Mouse (Mus musculus) mouse embryonic stem cell (cell line): Measurements from ENCODE around the gene Bcl9.

Experiments used
- in situ Hi-C, 2 experiments: fragments of 300-500 bp; cut with MboI; formaldehyde crosslinking; loops; 1 replicate in 1 of 2; 3 replicates in 1 of 2; pipeline ENCODE4 v1.14.3; 2019 to 2020; ENCODE audit warnings: low sequenced_read_pairs in 2 of 2, low pct_unique_long_range_greater_than_20kb in 1 of 2, mixed read lengths in 1 of 2; ENCODE audit not compliant: unreplicated experiment in 1 of 2

The Bcl9 gene

GRCm38 (mm10) chr3:97242629-97243167, 55.0 kb downstream of the Bcl9 start:
- in situ Hi-C loops = no loop called here

GRCm38 (mm10) chr3:97241826-97242225, 55.9 kb downstream of the Bcl9 start:
- in situ Hi-C loops = no loop called here

GRCm38 (mm10) chr3:97239793-97240192, 57.9 kb downstream of the Bcl9 start:
- in situ Hi-C loops = no loop called here

- in situ Hi-C loops = no loop called here
Observed at GRCm38 (mm10) chr3:97239316-97239715, 58.4 kb downstream of the Bcl9 start.

GRCm38 (mm10) chr3:97238521-97238920, 59.2 kb downstream of the Bcl9 start:
- in situ Hi-C loops = no loop called here

- in situ Hi-C loops = no loop called here
Observed at GRCm38 (mm10) chr3:97237403-97237802, 60.3 kb downstream of the Bcl9 start.

- in situ Hi-C loops = no loop called here
Observed at GRCm38 (mm10) chr3:97234797-97235196, 62.9 kb downstream of the Bcl9 start.

GRCm38 (mm10) chr3:97232328-97232727, 65.4 kb downstream of the Bcl9 start:
- in situ Hi-C loops = no loop called here

GRCm38 (mm10) chr3:97231857-97232256, 65.9 kb downstream of the Bcl9 start:
- in situ Hi-C loops = no loop called here

GRCm38 (mm10) chr3:97230631-97231404, 66.9 kb downstream of the Bcl9 start:
- in situ Hi-C loops = no loop called here

GRCm38 (mm10) chr3:97228457-97228856, 69.3 kb downstream of the Bcl9 start:
- in situ Hi-C loops = no loop called here

GRCm38 (mm10) chr3:97228020-97228419, 69.7 kb downstream of the Bcl9 start:
- in situ Hi-C loops = no loop called here

GRCm38 (mm10) chr3:97227259-97228005, 70.3 kb downstream of the Bcl9 start:
- in situ Hi-C loops = no loop called here

GRCm38 (mm10) chr3:97226719-97227118, 71.0 kb downstream of the Bcl9 start:
- in situ Hi-C loops = no loop called here

GRCm38 (mm10) chr3:97225231-97225630, 72.5 kb downstream of the Bcl9 start:
- in situ Hi-C loops = no loop called here

GRCm38 (mm10) chr3:97223261-97223660, 74.5 kb downstream of the Bcl9 start:
- in situ Hi-C loops = no loop called here

GRCm38 (mm10) chr3:97215526-97215925, 82.2 kb downstream of the Bcl9 start:
- in situ Hi-C loops = no loop called here

- in situ Hi-C loops = no loop called here
Observed at GRCm38 (mm10) chr3:97214439-97214838, 83.3 kb downstream of the Bcl9 start.

- in situ Hi-C loops = no loop called here
Observed at GRCm38 (mm10) chr3:97213871-97214270, 83.8 kb downstream of the Bcl9 start.

- in situ Hi-C loops = no loop called here
Observed at GRCm38 (mm10) chr3:97211177-97211576, 86.5 kb downstream of the Bcl9 start.
